Mouse (Mus musculus) embryo, embryonic 11 days (tissue): Measurements from ENCODE around the gene Olfr344.

Experiments used
- DNase-seq: peaks from one replicate; pipeline ENCODE4 v3.0.0-alpha.2; 2015

The Olfr344 gene

GRCm38 (mm10) chr2:36566362-36566761 is at the start of gene Olfr344:
Gene Olfr344, plus strand, starts transcription at chr2:36566662.
- DNase-seq: no peak

GRCm38 (mm10) chr2:36524698-36525097 is 41.8 kb upstream of the Olfr344 start, which contains the start of gene Olfr342:
Gene Olfr342, plus strand, starts transcription at chr2:36524998.
- no peak for DNase-seq

DNA sequence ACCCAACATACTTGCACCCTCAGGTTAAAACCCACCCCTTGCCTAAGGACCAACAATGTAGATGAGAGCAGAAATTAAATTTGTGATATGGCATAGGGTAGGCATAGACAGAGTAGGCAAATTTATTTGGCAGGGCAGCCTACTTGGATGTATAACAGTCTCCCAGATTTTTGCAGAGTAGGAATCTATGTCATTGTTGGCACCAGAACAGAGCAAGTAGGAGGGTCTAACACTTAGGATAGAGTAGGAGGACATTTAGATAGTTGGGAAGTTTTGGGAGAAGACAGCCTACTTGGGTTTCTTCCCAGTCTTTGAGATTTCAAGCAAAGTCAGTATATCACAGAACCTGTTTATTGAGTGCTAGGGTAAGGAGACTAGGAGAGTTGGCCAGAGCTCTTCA is 1.3 kb upstream of the Olfr344 start:
- no peak for DNase-seq

DNA sequence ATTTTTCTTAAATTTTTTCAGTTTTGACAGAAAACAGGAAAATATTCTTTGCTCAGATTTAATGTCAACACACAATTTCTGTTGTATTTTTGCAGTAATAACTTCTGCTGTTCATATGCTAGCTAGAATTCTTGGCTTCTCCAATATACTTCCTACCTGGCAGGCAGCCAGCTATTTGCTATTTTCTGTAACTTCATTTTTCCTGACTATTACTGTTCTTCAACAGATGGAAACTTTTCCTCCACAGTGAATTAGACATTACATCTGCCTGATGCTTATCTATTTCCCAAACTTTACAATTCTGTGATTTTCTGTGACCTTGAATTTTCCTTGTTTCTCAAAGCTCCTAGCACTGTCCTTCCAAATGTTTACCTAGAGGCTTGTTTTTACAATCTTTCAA is 560 bp downstream of the Olfr344 start:
- DNase-seq: no peak

GRCm38 (mm10) chr2:36567845-36568244 is 1.4 kb downstream of the Olfr344 start:
- DNase-seq: no peak
